Mouse (Mus musculus): ENCODE results near the gene Fstl5.
"Not testable (repeated sequence)": the region's sequence is repeated elsewhere in the genome, so short reads cannot be mapped to it uniquely, and the experiment has no call there.

The Fstl5 gene

DNA sequence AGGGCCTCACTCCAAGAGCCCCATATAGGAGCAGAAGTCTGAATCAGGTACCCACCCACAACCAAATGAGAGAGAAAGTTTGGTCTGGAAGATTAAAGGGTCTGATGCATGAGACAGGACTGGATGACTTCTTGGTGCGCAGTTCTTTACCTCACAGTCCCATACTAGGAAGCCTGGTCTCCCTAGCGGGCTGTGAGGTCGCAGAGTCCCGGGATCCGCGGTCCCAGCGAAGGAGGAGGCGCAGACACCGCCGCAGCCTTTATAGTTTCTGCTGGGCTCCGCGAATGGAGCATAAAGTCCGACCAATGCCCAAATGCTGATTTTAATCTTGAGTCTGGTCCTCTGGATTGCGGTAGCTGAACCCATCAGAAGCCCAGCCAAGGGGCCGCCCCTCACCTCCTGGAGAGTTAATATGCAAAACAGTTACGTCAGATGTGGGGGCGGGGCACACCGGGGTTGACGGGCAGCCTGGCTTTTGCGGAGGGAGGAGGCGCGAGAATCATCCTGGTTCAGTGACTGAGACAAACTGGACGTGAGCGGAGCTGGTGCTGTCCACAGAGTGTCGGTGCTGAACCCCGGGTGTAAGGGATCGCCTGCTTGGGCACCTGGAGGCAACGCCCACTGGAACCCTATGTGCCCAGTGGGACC lies at the start of gene Fstl5:
TSS of gene Fstl5 (plus strand) at position 211 of the 648 bp plus-strand sequence.
- DNase-seq (ENCODE audit: low spot score in 2 of 2) = peak; percentile 71 to 75

DNA sequence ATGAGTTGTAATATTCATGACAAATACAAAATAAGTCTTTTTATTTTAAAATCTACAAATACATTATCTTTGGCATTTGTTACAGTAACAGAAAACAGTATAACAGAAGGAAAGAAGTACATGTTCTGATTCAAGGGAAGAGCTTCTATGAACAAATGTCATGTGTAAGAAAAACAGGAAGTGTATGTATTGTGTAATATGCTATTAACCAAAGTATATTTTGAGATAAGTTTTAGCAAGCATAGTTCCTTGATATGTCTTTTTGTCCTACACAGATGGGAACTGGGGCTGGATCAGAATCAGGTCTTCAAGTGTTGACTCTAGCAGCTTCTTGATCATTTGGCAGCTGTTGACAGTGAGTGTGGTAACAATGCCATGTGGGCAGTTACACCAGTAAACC lies 48.5 kb upstream of the Fstl5 start:
- no peak for DNase-seq (ENCODE audit: low spot score in 2 of 2)

DNA sequence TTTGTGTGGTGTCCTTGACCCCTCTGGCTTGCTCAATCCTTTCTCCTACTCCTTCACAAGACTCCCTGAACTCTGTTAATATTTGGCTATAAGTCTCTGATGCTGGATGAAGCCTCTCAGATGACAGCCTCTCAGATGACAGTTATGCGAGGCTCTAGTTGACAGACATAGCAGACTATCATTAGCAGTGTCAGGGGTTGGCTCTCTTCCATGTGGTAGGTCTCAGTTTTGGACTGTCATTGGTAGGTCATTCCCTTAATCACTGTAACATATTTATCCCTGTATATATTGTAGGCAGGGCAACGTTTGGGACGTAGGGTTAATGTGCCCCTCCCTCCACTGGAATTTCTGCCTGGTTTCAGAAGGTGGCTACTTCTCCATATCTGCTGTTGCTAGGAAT lies 22.9 kb upstream of the Fstl5 start:
- no peak for DNase-seq (ENCODE audit: low spot score in 2 of 2)

DNA sequence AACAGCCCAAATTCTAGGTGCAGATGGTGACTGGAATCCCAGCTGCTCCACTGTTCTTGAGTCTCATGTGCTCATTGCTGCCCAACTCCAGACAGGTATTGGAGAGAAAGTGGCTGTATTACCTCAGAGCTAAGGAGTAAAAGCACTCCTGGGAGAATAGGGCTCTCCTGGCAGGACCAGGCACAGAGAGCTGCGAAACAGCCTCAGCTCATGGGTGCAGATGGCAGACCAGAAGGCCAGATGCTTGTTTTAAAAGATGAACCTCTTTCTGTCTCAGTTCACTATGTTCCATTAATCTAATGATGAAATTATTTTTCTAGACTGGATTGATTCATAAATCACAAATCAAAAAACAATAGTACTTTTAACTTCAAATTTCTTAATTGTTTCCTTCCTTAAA lies 12.1 kb upstream of the Fstl5 start:
- DNase-seq (ENCODE audit: low spot score in 2 of 2) = no peak

DNA sequence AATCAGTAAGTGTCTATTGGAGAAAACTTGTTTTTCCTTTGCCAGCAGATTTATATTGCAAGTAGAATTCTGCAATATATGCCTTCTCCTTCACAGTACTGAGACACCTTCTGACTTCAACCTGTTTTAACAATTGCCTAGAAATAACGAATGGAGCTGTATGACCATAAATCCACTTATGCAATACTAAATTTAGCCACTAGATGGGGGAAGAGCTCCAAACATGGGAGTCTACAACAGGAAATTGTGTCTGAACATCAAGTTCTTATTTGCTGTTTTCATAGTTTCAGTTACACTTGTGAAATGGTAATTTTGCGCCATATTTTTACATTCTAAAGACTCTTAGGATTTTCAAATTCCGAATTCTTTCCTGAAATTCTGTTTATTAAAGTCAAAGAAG lies 6.2 kb upstream of the Fstl5 start:
- DNase-seq (ENCODE audit: low spot score in 2 of 2) = no peak

DNA sequence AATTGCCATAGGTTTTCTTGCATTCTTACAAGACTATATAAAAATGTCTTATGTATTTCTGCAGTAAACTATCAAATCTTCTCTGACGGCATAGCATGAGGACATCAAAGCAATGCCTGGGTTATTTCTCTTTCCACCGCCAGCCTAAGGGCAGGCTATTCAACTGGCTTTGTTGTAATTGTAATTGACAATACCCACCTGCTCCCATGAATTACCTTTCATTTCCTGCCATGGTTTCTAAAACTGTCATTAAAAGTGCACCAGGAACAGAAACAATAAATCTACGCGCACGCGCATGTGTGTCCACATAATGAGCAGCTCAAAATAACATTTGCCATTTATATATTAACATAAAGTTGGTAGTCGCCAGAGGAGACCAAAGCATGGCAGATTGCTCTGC lies 1.2 kb upstream of the Fstl5 start:
- no peak for DNase-seq (ENCODE audit: low spot score in 2 of 2)

DNA sequence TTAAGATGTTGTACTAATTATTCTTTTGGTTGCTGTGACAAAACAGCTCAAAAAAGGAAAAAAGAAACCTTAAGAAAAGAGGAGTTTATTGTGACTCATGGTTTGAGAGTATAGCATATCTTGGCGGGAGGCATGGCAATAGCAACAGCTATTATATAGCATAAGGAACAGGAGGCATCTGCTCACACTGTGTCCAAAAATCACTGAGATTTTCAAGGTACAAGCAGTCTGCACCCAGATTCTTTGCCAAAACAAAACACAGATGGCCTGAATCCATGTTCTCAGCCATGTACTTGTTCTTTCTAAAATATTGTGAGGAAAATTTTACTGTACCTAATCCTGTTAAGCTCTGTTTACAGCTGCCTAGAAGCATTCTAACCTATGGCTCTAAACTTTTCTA lies 66.4 kb downstream of the Fstl5 start:
- DNase-seq (ENCODE audit: low spot score in 2 of 2) = no peak

DNA sequence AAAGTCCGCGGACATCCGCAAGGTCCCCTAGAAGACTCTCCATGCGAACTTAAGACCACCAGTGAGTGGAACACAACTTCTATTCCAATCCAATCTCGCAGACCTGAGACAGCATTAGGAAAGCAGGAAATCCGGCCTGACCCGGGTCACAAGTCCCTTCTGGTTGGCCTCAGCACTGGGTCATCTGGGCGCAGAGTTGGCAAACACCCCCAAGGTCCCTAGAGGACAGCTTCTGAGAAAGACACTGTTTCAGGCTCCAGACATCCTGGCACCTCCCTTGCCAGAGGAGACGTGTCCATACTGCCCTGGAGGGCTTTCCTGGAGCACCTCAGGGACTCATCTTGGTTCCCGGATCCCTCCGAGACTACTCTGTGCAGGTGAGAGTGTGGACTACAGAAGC lies 73.8 kb downstream of the Fstl5 start:
- no peak for DNase-seq (ENCODE audit: low spot score in 2 of 2)

DNA sequence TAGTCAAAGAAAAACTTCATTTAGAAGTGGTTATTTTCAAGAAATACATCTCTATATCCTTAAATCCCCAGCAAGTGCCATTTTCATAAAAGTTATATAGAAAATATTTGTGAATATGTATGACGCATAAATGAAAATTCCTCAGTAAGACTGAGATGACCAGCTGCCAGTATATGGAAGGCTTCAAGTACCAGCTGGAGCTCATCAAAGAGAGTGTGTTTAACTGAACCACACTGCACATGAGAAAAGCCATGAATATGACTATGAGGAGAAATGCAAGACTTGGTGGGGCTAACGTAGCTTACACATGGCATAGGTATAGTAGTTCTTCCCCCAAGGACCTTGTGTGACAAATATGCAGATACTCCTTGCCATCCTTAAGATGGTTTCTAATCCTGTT lies 164.8 kb downstream of the Fstl5 start:
- DNase-seq (ENCODE audit: low spot score in 2 of 2) = no peak

DNA sequence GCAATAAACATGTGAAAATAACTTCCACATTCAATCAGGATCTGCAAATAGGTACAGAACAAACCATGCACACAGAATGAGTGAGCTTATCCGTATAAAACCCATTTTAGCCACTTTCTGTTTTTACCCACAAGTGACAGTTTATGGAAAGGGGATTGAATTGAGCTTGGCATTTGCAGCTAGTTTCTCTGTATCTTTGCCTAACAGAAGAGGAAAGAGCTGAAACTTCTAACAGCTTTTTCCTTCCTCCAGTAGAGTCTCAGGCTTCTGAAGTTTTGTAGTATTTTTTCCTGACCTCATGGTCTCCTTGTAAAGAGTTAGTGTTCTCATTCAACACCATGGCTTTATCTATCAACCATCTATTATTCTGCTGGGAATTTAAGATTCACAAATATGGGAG lies 177.3 kb downstream of the Fstl5 start:
- DNase-seq (ENCODE audit: low spot score in 2 of 2) = no peak

DNA sequence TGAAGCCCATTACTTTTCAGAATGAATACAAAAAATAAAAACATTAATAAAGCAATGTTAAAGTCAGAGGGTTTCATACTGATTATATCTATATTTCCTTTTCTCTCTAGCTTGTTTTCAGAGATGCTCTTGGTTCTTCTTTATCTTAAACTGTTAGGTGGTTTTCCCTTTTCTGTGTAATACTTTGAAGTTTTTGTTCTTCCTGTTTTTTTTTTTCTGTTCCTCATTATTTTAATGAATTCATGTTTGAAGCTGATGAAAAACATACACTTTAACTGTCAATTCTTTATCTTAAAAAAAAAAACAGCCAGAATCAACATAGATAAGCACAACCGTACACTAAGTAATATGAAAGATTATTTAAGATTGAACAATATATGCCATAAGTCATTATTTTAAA lies 218.9 kb downstream of the Fstl5 start:
- DNase-seq (ENCODE audit: low spot score in 2 of 2) = no peak

DNA sequence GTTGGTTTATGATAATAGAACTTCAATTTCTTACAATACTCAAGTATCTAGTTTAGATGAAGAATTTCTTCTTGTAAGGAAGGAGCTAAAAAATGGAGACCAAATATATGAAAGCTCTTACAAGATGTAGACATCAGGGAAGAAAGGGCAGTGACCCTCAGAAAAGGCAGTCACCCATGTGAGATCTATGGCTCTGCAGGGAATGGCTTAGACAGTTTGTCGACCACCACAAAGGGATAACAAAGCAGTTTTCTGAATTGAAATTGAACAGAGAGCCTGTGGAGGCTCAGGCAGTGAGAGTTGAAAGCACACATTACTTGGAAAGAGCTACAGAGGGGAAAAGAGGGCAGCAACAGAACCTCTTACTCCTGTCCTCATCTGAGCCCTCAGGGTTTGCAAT lies 220.3 kb downstream of the Fstl5 start:
- no peak for DNase-seq (ENCODE audit: low spot score in 2 of 2)

DNA sequence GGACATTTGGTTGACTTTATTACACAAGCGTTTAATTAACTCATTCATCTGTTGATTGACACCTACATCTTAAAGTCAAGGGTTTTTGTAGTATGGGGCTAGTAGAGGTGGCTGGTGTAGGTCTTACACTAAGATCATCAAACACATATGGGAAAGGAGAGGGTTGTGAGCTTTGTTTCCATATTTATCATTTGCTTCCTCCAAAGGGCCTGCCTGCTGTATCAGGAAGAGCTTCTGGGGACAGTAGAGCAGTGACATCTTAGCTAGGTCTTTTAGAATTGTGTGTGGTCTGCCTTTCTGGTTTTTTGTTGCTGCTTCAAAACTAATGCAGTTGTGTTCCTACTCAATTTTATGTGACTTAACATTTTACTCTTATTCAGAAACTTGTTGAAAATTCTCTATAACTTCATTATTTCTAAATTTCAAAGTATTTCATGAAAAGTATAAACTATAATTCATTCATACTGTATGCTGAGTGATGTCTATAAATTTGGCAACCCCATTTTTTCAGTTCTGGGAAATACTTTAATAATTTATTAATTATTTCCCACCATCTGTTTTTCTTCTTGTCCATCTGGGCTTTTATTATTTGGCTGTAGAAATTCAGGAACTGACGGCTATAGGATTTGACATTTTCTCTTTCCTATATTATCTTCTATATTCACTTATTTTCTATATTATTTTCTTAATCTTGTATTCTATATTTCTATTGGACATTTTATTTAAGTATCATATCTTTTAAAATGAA lies 227.1 kb downstream of the Fstl5 start:
- no peak for DNase-seq (ENCODE audit: low spot score in 2 of 2)

DNA sequence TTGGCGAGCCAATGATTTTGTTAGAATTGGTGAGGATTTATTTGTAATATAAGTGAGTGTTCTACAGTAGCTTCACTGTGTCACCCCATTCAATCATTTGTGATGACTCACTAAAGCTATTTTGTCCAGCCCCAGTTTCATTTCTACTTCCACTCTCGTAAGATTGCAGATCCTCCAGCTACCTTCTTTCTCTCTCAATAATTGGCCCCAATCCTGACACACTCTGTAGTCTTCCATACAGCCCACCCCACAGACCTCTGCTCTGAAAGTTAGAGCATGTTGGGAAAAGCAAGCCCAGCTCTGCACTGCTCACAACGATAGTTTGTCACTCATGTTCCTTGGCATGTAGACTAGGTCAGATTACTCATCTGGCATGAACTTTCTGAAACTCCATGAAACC lies 242.9 kb downstream of the Fstl5 start:
- no peak for DNase-seq (ENCODE audit: low spot score in 2 of 2)

DNA sequence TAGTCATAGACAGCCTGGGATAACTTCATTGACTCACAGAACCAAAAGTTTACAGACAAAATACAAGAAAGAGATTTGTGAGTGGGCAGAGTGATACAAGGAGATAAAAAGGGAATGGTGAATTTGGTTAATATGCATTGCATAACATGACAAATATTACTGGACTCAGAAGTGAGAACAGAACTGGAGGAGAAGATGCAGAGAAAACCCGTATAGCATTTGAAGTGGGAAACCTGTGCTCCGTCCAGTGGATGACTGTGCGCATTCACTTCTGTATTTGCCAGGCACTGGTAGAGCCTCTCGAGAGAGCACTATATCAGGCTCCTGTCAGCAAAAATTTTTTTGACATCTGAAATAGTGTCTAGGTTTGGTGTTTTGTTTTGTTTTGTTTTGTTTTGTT lies 245.5 kb downstream of the Fstl5 start:
- no peak for DNase-seq (ENCODE audit: low spot score in 2 of 2)

DNA sequence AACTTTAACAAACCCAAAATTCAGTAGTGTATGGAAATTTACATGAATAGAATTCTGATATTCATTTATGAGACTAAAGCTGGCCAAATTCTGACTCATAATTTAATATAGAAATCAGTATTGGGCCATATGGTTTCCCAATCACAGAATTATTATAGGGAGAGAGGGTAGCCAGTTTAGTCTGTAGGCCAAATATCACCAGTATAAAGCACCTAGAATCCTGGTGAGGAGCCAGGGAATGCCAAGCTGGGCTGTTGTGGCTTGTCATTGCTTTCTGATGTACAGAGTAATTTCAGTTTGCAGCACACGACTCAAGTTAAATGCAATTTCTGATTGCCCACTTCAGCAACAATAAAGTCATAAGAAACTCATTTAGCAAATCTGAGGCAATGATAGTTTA lies 248.4 kb downstream of the Fstl5 start:
- no peak for DNase-seq (ENCODE audit: low spot score in 2 of 2)

DNA sequence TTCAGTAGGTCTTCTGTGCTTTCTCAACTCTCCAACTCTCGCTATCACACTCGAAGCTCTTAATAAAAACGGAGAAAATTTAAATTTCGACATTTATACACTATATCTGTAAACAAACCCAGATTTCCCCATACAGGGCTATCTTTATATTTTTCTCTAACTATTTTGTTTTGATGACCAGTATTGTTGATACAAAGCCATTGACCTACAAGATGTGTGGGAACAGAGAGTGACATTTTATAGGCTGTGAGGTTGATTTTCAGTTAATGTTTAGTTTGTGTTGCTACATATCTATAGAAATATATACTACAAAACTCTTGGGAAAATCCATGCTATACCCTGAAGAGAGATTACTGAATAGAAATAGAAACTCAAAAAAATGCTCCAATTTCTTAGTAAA lies 262.9 kb downstream of the Fstl5 start:
- no peak for DNase-seq (ENCODE audit: low spot score in 2 of 2)

DNA sequence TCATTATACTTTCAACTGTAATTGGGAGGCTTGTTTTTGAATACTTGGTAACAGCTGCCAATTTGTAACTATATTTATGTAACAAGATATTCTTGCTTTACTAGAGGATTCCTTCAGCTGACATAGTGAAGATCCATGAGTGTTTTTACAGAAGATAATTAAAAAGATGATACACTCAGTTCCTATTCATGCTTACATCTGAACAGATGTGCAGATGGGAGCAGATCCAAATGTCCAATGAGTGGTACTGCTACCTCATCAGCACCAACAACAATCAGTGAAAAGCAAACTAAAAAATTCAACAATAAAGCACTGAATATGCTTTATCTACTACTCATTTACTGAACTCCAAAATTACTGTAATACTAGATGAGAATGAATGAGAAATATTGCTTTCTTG lies 292.9 kb downstream of the Fstl5 start:
- no peak for DNase-seq (ENCODE audit: low spot score in 2 of 2)

DNA sequence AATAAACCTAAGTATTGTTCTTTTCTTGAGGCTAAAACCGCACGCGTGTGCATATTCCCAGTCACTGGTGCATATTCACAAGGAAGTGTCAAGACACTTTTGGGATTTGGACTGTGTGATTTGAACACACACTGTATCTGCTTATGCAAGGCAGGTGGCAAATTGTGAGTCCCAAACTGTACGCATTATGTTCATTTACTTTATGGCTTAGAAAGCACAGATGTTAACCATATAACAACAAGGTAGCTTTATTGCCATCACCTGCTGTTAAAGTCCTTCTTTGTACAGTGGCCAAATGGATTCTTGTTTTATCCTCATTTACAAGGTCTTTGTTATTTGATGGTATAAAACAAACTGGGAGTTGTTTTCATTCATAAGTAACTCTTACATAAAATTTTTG lies 295.8 kb downstream of the Fstl5 start:
- no peak for DNase-seq (ENCODE audit: low spot score in 2 of 2)

DNA sequence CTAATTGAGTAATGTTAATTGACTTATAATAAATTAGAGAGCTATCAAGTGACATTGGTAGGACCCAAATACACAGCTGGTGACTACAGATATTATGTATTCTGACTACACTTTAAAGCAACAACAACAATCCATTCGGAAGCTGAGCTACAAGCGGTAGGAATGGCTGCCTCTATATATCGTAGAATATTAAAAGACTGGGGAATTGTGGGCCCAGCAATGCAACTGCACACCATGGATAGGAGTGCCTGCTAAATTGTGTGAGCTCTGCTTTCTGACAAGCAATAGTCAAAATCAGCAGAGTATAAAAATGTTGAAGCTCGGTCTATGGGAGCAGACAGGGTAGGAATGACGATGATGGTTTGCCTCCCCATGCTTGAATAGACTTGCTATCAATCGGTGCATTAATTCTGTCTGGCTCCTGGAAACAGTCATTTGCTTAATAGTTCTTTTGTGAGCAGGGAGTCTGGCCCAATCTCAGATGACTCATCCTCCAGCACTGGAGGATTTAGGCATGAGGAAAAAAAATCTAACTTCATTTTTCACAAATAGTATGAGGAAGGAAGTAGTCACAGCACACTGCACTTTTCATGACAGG lies 354.8 kb downstream of the Fstl5 start:
- DNase-seq (ENCODE audit: low spot score in 2 of 2) = no peak

DNA sequence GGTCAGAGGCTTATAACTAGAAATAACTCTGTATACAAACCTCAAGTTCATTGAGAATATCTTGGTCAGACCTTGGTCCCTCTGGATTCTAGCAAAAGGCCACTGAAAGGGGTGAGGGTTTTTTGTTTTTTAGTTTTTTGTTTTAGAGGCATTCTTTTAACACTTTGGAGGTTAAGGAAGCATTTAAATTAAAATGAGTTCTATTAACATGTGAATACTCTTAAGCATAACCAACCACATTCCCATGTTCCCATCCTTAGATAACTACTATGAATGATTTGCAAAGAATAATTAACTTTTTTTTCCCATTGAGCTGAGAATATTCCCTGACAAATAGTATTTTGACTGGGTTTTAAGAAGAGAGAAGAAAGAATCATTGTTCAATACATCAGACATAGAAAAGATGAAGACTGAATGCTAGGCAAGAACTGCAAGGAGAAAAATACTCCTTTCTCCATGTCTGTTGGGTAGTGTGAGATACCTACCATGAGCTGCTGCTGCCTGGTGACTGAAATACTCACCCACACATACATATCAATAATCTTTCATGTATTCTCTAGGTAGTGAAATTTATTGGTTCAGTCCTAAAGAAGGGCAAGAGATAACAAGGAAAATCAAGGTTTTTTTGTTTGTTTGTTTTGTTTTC lies 393.3 kb downstream of the Fstl5 start:
- DNase-seq (ENCODE audit: low spot score in 2 of 2) = no peak

DNA sequence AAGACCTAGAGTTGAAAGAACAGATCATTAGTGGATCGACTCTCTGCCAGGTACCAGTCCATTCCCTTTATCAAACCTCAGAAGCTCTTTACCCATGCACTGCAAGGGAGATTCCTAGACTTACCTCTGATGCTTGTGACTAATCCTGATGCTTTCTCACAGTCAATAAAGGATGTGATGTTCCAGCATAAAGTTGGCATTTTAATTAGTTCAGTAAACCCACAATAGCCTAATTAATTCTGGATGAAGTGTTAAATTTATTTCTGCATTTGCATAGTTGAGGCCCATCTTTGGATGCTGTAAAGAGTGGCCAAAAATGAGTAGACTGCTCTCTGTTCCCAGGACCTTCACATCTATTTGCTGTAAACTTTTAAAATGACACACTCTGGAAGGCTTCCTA lies 394.1 kb downstream of the Fstl5 start:
- DNase-seq (ENCODE audit: low spot score in 2 of 2) = no peak

DNA sequence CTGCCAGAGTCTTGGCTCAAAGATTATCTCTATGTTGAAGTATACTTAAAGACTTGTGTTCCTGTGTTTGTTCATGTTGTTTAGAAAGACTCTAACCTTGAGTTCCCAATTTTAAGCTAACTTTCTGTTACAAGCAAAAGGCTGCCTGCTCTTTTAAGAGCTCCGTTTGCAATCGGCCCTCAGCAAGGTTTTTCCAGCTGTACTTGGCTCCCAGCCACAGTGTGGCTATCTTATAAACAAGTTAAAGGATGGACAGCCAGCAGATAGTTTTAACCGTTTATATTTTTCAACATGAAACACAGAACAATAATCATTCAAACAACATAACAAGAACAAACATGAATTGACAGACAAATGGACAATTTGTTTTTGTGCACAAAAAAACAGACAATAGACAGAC lies 433.8 kb downstream of the Fstl5 start:
- not testable (repeated sequence) for DNase-seq (ENCODE audit: low spot score in 2 of 2)

All from frontal cortex, postnatal 10 days (tissue).